18 mouse cellular contexts compared by ENCODE assay signal in the genomic region with DNA sequence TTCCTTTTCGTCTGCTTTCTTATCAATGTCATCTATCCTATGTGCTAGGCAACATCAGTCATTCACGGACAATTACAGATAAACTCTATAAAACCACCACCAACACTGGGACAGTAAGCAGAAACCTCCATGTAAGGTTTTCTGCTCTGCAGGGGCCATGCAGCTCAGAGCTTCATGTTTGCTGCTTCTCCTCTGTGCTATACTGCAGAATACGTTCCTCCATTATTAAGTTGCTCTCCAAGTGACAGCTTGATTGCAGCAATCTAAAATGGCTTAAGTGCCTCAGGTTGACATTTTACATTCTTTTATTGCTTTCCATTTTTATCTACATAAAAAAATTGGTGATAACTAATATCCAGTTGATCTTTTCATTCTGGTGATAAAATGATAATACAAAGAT.
"Had no signal": no experiment of that assay in that cellular context is flagged by ENCODE, and none has a peak within 500 bp of the region (broad histone marks: within the 10 kb centered on the region; RNA-seq: fewer than 3 reads in every experiment).

No protein-coding gene starts in this region.

- H3K27me3 ChIP-seq: midbrain, embryonic 12.5 days; neural tube, embryonic 13.5 days; neural tube, embryonic 15.5 days had no signal

- DNase-seq: lung, adult 18-20 months; lung, embryonic 14.5 days; lung, postnatal 10 days; lung, postnatal 4 days; midbrain, embryonic 14.5 days; retina, postnatal 1 day; right cerebral cortex, adult 18-20 months; right cerebral cortex, postnatal 25 days; right cerebral cortex, postnatal 4 days; spleen, adult 18-20 months; thymus, adult 18-20 months; thymus, postnatal 14 days; thymus, postnatal 36 days had no signal

- ATAC-seq: midbrain, embryonic 16.5 days had no signal

- H3K4me1 ChIP-seq: midbrain, embryonic 12.5 days; neural tube, embryonic 13.5 days; neural tube, embryonic 15.5 days had no signal

- H3K27ac ChIP-seq: midbrain, embryonic 12.5 days; neural tube, embryonic 13.5 days; neural tube, embryonic 15.5 days had no signal

- H3K4me2 ChIP-seq: lung, embryonic 14.5 days; midbrain, embryonic 12.5 days; neural tube, embryonic 13.5 days; neural tube, embryonic 15.5 days had no signal

- H3K4me3 ChIP-seq: midbrain, embryonic 12.5 days; myocyte; neural tube, embryonic 13.5 days; neural tube, embryonic 15.5 days had no signal

- H3K36me3 ChIP-seq: midbrain, embryonic 12.5 days; neural tube, embryonic 15.5 days had no signal

- H3K9me3 ChIP-seq: midbrain, embryonic 12.5 days; neural tube, embryonic 13.5 days; neural tube, embryonic 15.5 days had no signal

- H3K9ac ChIP-seq: lung, embryonic 14.5 days; midbrain, embryonic 12.5 days; neural tube, embryonic 13.5 days; neural tube, embryonic 15.5 days had no signal
